Mouse (Mus musculus): ENCODE data around the gene Olfr351. TPM values are rescaled to one million over a fixed set of nuclear protein-coding genes. Genes with fewer than 3 reads are reported as not detected.

The Olfr351 gene
- total RNA-seq (2021), result not detected
- long read RNA-seq, experiment 1, result 0 reads
- long read RNA-seq, experiment 2, result 0 reads

- no peak for DNase-seq
These were observed at the start of gene Olfr351 for GRCm38 (mm10) chr2:36862560-36862959. Gene Olfr351 (minus strand): TSS chr2:36862660.

DNA sequence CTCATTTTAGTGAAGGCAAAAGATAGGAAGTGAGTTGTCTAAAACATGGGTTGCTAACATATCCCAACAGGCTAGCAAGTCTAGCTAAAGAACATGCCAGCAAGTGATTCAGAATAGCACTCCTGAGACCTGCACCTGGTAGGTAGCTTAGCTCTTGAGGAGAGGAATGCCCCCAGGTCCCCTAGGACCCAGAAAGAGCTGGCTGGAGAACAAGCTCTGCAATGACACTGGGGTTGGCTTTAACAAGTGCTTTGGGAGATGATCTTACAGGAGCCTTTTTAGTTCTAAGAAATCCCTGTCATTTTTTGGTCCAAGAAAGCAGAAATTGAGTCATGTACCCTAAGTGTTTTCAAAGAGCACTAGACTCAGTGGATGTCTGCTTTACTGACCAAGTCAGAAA lies 42.9 kb upstream of the Olfr351 start, which contains the start of gene Olfr354:
Gene Olfr354 (plus strand): TSS at position 301 of the 400 bp plus-strand sequence.
- DNase-seq, result no peak

DNA sequence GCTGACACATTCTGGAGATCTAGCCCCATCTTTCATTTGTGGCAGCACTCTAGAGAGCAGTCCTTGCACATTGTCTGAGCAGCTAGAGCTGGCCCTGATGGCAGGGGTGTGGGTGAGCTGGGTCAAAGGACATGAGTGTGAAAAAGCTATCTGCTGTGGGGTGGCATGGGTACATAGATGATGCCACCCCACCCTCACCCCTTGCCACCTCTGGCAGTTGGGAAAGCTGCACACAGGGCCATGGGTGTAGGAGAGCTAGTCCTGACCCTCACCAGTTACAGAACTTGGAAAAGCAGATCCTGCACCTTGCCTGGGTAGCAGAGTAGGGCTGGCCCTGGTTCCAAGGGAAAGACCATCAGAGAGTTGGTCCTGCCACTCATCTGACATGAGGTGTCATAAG lies 34.7 kb upstream of the Olfr351 start:
- no peak for DNase-seq

GRCm38 (mm10) chr2:36892836-36893235 lies 30.4 kb upstream of the Olfr351 start, which contains the start of gene Olfr353:
Gene Olfr353 (minus strand): TSS chr2:36892936.
- no peak for DNase-seq

DNA sequence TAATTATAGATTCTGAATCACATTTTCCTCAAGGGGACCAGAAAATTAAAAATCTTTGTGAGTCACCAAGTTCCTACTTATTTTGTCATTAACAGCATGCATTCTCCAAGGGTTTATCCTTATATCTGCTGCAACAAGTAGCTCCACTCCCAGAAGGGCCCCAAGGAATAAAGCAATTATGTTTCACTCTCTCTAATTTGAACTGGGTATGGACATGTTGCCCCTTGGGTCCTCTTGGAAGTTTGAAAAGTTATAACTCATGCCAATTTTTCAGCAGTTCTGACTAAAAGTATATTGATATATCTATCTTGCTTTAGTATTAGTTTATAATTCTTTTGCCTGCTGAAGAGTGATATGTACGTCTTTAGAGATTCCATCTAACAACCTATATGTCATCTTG lies 5.7 kb upstream of the Olfr351 start, which contains the start of gene Olfr352:
Gene Olfr352 (plus strand): TSS at position 301 of the 400 bp plus-strand sequence.
- no peak for DNase-seq

DNA sequence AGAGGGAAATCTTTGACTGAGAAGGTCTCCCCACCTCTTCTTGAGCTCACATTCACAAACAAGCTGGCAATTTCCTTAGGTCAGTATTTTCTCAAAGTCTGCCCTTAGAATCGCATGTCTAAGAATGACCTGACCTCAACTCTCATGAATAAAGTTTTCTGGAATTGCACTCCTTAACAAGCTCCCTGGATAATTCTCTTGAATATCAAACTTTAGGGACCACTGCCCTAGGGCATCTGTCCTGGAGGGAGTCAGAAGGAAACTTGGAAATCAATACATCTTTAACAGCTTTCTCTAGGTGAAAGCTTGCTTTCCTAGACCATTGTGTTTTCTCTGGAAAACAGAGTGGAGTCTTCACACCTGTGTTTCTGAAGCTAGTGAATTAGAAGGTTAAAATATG lies 16.4 kb downstream of the Olfr351 start, which contains the start of gene Olfr350:
Gene Olfr350 (plus strand): TSS at position 301 of the 400 bp plus-strand sequence.
- DNase-seq, result no peak

GRCm38 (mm10) chr2:36816932-36817331 lies 45.5 kb downstream of the Olfr351 start, which contains the start of gene Olfr3:
Gene Olfr3 (minus strand): TSS chr2:36817032.
- no peak for DNase-seq

Other genes starting within 250 kb of the Olfr351 start
- gene Olfr345, start 222.6 kb downstream of the Olfr351 start, total RNA-seq (2021), result not detected
- gene Olfr346, start 176.9 kb downstream of the Olfr351 start, total RNA-seq (2021), result not detected
- not detected for gene Olfr347, start 130.8 kb downstream of the Olfr351 start, total RNA-seq (2021)
- not detected for gene Olfr348, start 78.4 kb downstream of the Olfr351 start, total RNA-seq (2021)
- gene Olfr50, start 72.1 kb downstream of the Olfr351 start, total RNA-seq (2021), result not detected
- gene Olfr3, start 45.6 kb downstream of the Olfr351 start, total RNA-seq (2021), result not detected
- not detected for gene Olfr350, start 16.4 kb downstream of the Olfr351 start, total RNA-seq (2021)
- not detected for gene Olfr352, start 5.8 kb upstream of the Olfr351 start, total RNA-seq (2021)
- not detected for gene Olfr353, start 30.3 kb upstream of the Olfr351 start, total RNA-seq (2021)
- gene Olfr354, start 43.0 kb upstream of the Olfr351 start, total RNA-seq (2021), result not detected
- not detected for gene Olfr355, start 66.2 kb upstream of the Olfr351 start, total RNA-seq (2021)
- not detected for gene Olfr356, start 74.5 kb upstream of the Olfr351 start, total RNA-seq (2021)
- gene Olfr357, start 131.2 kb upstream of the Olfr351 start, total RNA-seq (2021), result not detected
- gene Olfr358, start 146.7 kb upstream of the Olfr351 start, total RNA-seq (2021), result not detected
- not detected for gene Olfr360, start 203.1 kb upstream of the Olfr351 start, total RNA-seq (2021)
- gene Olfr361, start 226.6 kb upstream of the Olfr351 start, total RNA-seq (2021), result not detected

Data from gastrocnemius, postnatal 25 days (tissue).